Mouse (Mus musculus): ENCODE results near the gene Hspb8. TPM values are rescaled to one million over a fixed set of nuclear protein-coding genes. Genes with fewer than 3 reads are reported as not detected.
A peak's percentile ranks its signal among the peaks of the same experiment; 100 is the strongest.

Hspb8 gene
- polyA plus RNA-seq, 1 experiment from 2014 or later: 6.7 TPM

- Histone ChIP-seq H3K27ac (replicated peaks; ENCODE audit: low read depth, low read length) (no peak overlapping the region), H3K27me3 (ENCODE audit: control insufficient read depth, insufficient read depth, low read length) (no peaks in the 10 kb centered on the region), H3K9ac (replicated peaks; ENCODE audit: low read length) (no peak overlapping the region), H3K36me3 (replicated peaks; ENCODE audit: control insufficient read depth, insufficient read depth, low read depth, low read length) (no peaks in the 10 kb centered on the region), H3K4me2 (ENCODE audit: low read depth, low read length) (no peak overlapping the region), H3K4me1 (ENCODE audit: control insufficient read depth, insufficient read depth, low read length) (peaks cover 10% of the 10 kb centered on the region; the same call in 1 of the 2 replicates), H3K4me3 (ENCODE audit: low read depth, low read length) (no peak overlapping the region), H3K9me3 (replicated peaks; ENCODE audit: control insufficient read depth, low read length) (no peaks in the 10 kb centered on the region)
- WGBS: 64% methylated on average over 7 of the region's 7 CpGs
- ATAC-seq (replicated peaks; ENCODE audit: insufficient number of reproducible peaks, low FRiP score, low TSS enrichment, low read depth) (no peak), DNase-seq (ENCODE audit: low spot score) (no peak)
These were observed 2.6 kb upstream of the Hspb8 start for GRCm38 (mm10) chr5:116425273-116425672.

GRCm38 (mm10) chr5:116423746-116424145, 1.1 kb upstream of the Hspb8 start:
- Histone ChIP-seq H3K9ac (replicated peaks; ENCODE audit: low read length) (no peak overlapping the region), H3K27ac (replicated peaks; ENCODE audit: low read depth, low read length) (no peak overlapping the region), H3K36me3 (replicated peaks; ENCODE audit: control insufficient read depth, insufficient read depth, low read depth, low read length) (no peaks in the 10 kb centered on the region), H3K4me2 (ENCODE audit: low read depth, low read length) (no peak overlapping the region), H3K4me3 (ENCODE audit: low read depth, low read length) (no peak overlapping the region), H3K27me3 (ENCODE audit: control insufficient read depth, insufficient read depth, low read length) (no peaks in the 10 kb centered on the region), H3K4me1 (ENCODE audit: control insufficient read depth, insufficient read depth, low read length) (peaks cover 10% of the 10 kb centered on the region; the same call in 1 of the 2 replicates), H3K9me3 (replicated peaks; ENCODE audit: control insufficient read depth, low read length) (no peaks in the 10 kb centered on the region)
- WGBS: 76% methylated on average over 8 of the region's 8 CpGs
- ATAC-seq (replicated peaks; ENCODE audit: insufficient number of reproducible peaks, low FRiP score, low TSS enrichment, low read depth): no peak
- DNase-seq (ENCODE audit: low spot score): no peak

GRCm38 (mm10) chr5:116421791-116422481, 728 bp downstream of the Hspb8 start:
- no peaks in the 10 kb centered on the region for H3K9me3 ChIP-seq (replicated peaks; ENCODE audit: control insufficient read depth, low read length)
- WGBS: 54% methylated on average over 22 of the region's 22 CpGs
- H3K4me3 ChIP-seq (ENCODE audit: low read depth, low read length): peak overlapping the region; percentile 31
- no peaks in the 10 kb centered on the region for H3K27me3 ChIP-seq (ENCODE audit: control insufficient read depth, insufficient read depth, low read length)
- H3K4me1 ChIP-seq (ENCODE audit: control insufficient read depth, insufficient read depth, low read length): peaks cover 10% of the 10 kb centered on the region; the same call in 1 of the 2 replicates
- no peak for DNase-seq (ENCODE audit: low spot score)
- no peaks in the 10 kb centered on the region for H3K36me3 ChIP-seq (replicated peaks; ENCODE audit: control insufficient read depth, insufficient read depth, low read depth, low read length)
- ATAC-seq (replicated peaks; ENCODE audit: insufficient number of reproducible peaks, low FRiP score, low TSS enrichment, low read depth): no peak
- H3K9ac ChIP-seq (replicated peaks; ENCODE audit: low read length): peak overlapping the region; percentile 52
- no peak overlapping the region for H3K27ac ChIP-seq (replicated peaks; ENCODE audit: low read depth, low read length)
- peak overlapping the region; percentile 61 for H3K4me2 ChIP-seq (ENCODE audit: low read depth, low read length)

GRCm38 (mm10) chr5:116420759-116421225, 1.9 kb downstream of the Hspb8 start:
- ATAC-seq (replicated peaks; ENCODE audit: insufficient number of reproducible peaks, low FRiP score, low TSS enrichment, low read depth) (0 out of 2 replicates have a peak, but pooled peaks have one; percentile 54), DNase-seq (ENCODE audit: low spot score) (peak; percentile 42)
- WGBS: 11% methylated on average over 6 of the region's 6 CpGs
- H3K4me3 ChIP-seq (ENCODE audit: low read depth, low read length): no peak overlapping the region
- no peaks in the 10 kb centered on the region for H3K36me3 ChIP-seq (replicated peaks; ENCODE audit: control insufficient read depth, insufficient read depth, low read depth, low read length)
- no peak overlapping the region for H3K27ac ChIP-seq (replicated peaks; ENCODE audit: low read depth, low read length)
- peaks cover 10% of the 10 kb centered on the region; the same call in 1 of the 2 replicates for H3K4me1 ChIP-seq (ENCODE audit: control insufficient read depth, insufficient read depth, low read length)
- no peaks in the 10 kb centered on the region for H3K27me3 ChIP-seq (ENCODE audit: control insufficient read depth, insufficient read depth, low read length)
- no peak overlapping the region; the same call in 1 of the 2 replicates for H3K9ac ChIP-seq (replicated peaks; ENCODE audit: low read length)
- no peaks in the 10 kb centered on the region for H3K9me3 ChIP-seq (replicated peaks; ENCODE audit: control insufficient read depth, low read length)
- no peak overlapping the region; the same call in 1 of the 2 replicates for H3K4me2 ChIP-seq (ENCODE audit: low read depth, low read length)

GRCm38 (mm10) chr5:116420213-116420612, 2.5 kb downstream of the Hspb8 start:
- no peak overlapping the region for H3K4me3 ChIP-seq (ENCODE audit: low read depth, low read length)
- WGBS: 100% methylated on average over 1 of the region's 1 CpGs
- H3K4me1 ChIP-seq (ENCODE audit: control insufficient read depth, insufficient read depth, low read length): peaks cover 10% of the 10 kb centered on the region; the same call in 1 of the 2 replicates
- DNase-seq (ENCODE audit: low spot score) (no peak), ATAC-seq (replicated peaks; ENCODE audit: insufficient number of reproducible peaks, low FRiP score, low TSS enrichment, low read depth) (no peak)
- H3K36me3 ChIP-seq (replicated peaks; ENCODE audit: control insufficient read depth, insufficient read depth, low read depth, low read length): no peaks in the 10 kb centered on the region
- no peak overlapping the region for H3K4me2 ChIP-seq (ENCODE audit: low read depth, low read length)
- no peaks in the 10 kb centered on the region for H3K9me3 ChIP-seq (replicated peaks; ENCODE audit: control insufficient read depth, low read length)
- H3K27ac ChIP-seq (replicated peaks; ENCODE audit: low read depth, low read length): no peak overlapping the region
- no peak overlapping the region for H3K9ac ChIP-seq (replicated peaks; ENCODE audit: low read length)
- H3K27me3 ChIP-seq (ENCODE audit: control insufficient read depth, insufficient read depth, low read length): no peaks in the 10 kb centered on the region

- Histone ChIP-seq H3K4me2 (ENCODE audit: low read depth, low read length) (no peak overlapping the region), H3K4me3 (ENCODE audit: low read depth, low read length) (no peak overlapping the region), H3K4me1 (ENCODE audit: control insufficient read depth, insufficient read depth, low read length) (peaks cover 10% of the 10 kb centered on the region; the same call in 1 of the 2 replicates), H3K36me3 (replicated peaks; ENCODE audit: control insufficient read depth, insufficient read depth, low read depth, low read length) (no peaks in the 10 kb centered on the region), H3K9ac (replicated peaks; ENCODE audit: low read length) (no peak overlapping the region), H3K9me3 (replicated peaks; ENCODE audit: control insufficient read depth, low read length) (no peaks in the 10 kb centered on the region), H3K27me3 (ENCODE audit: control insufficient read depth, insufficient read depth, low read length) (no peaks in the 10 kb centered on the region), H3K27ac (replicated peaks; ENCODE audit: low read depth, low read length) (no peak overlapping the region)
- no peak for DNase-seq (ENCODE audit: low spot score)
- no peak for ATAC-seq (replicated peaks; ENCODE audit: insufficient number of reproducible peaks, low FRiP score, low TSS enrichment, low read depth)
- WGBS: 52% methylated on average over 6 of the region's 6 CpGs
These were observed 3.2 kb downstream of the Hspb8 start for GRCm38 (mm10) chr5:116419322-116420045.

- WGBS: 23% methylated on average over 5 of the region's 5 CpGs
- Histone ChIP-seq H3K4me2 (ENCODE audit: low read depth, low read length) (no peak overlapping the region), H3K9me3 (replicated peaks; ENCODE audit: control insufficient read depth, low read length) (no peaks in the 10 kb centered on the region), H3K4me1 (ENCODE audit: control insufficient read depth, insufficient read depth, low read length) (peaks cover 3% of the 10 kb centered on the region; the same call in 1 of the 2 replicates), H3K36me3 (replicated peaks; ENCODE audit: control insufficient read depth, insufficient read depth, low read depth, low read length) (no peaks in the 10 kb centered on the region), H3K27ac (replicated peaks; ENCODE audit: low read depth, low read length) (no peak overlapping the region), H3K27me3 (ENCODE audit: control insufficient read depth, insufficient read depth, low read length) (no peaks in the 10 kb centered on the region), H3K9ac (replicated peaks; ENCODE audit: low read length) (no peak overlapping the region), H3K4me3 (ENCODE audit: low read depth, low read length) (no peak overlapping the region)
- no peak for ATAC-seq (replicated peaks; ENCODE audit: insufficient number of reproducible peaks, low FRiP score, low TSS enrichment, low read depth)
- no peak for DNase-seq (ENCODE audit: low spot score)
These were observed 6.5 kb downstream of the Hspb8 start for GRCm38 (mm10) chr5:116416208-116416607.
